Mouse (Mus musculus): Measurements from ENCODE around the gene Herc3.

- TF ChIP-seq POLR2A (IDR thresholded peaks at IDR 0.05; ENCODE audit: borderline replicate concordance, low read depth, low read length) (no peak), CTCF (IDR thresholded peaks at IDR 0.05; ENCODE audit: low read depth, low read length) (no peak)
These were observed 102.1 kb downstream of the Herc3 start for GRCm38 (mm10) chr6:58933189-58933913.

All from bone marrow macrophage, adult 2 months (primary cell).